Mouse (Mus musculus): Measurements from ENCODE around the gene Nisch.

Gene Nisch

DNA sequence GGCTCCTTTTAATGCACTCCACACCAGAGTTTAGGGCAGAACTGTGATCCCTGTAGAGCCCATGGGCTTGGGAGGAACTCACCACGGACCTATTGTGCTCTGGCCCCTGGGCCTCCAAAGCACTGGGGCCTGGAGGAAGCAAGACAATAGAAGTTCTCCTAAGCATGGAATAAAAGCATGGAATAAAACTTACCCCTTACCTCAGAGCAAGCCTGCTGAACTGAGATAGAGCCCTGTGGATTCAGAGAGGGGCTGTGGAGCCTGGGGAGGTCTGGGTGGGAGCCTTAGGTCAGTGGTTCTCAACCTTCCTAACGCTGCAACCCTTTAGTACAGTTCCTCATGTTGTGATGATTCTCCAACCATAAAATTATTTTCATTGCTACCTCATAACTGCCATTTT, at the start of gene Nisch:
Gene Nisch (minus strand): TSS at position 101 of the 400 bp plus-strand sequence.
- no peak for DNase-seq

GRCm38 (mm10) chr14:31260932-31261331, 44.2 kb upstream of the Nisch start:
- DNase-seq, result no peak

DNA sequence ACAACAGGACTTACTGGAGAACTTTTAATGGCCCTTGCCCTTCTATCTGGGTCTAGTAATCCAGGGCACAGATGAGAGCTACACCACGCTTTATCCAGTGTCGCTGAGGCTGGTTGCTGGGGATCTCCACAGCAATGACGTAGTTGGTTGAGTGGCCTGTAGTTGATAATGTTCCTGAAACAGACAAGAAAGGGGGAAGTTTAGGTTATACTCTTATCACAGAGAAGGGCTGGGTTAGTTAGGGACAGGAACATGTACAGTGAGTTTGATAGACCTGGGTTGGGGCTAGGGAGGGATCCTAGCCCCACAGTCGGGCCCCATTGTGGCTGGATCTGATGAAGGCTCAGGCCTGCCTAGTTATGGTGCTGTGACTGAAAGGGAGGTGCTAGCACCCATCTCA, 43.6 kb upstream of the Nisch start:
- no peak for DNase-seq

GRCm38 (mm10) chr14:31258476-31259050, 41.8 kb upstream of the Nisch start:
- DNase-seq, result no peak

DNA sequence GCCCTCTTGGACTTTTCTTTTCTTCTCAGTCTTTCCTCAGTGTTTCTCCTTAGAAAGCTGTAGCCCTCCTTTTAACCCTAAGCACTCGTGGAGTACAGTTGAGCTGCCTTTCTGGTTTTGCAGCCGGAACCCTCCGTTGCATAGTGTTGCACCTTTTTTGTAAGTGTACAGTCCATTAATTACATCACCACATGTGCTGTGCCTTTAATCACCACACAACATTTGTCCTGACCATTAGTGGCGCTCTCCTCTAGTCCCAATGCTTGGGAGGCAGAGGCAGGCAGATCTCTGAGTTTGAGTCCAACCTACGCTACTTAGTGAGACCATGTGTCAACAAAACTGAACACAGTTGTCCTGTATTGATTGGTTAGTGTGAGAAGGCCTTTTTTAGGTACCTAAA, 35.3 kb upstream of the Nisch start:
- no peak for DNase-seq

DNA sequence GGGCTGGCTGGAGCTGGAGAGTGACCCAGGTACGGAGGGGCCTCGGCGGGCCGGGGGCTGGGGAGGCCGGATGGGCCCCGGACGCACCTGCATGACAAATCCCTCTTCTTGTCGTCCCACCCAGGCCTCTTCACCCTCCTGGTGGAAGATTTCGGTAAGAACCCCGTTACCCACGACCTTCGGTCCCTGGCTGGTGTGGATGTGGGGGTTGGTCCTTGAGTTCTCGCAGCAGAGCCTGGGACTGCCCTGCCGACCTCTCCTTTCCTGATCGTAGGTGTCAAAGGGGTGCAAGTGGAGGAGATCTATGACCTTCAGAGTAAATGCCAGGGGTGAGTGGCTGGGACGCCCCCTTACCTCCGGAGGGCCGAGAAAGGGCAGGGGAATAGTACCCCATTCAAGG, 34.9 kb upstream of the Nisch start:
- DNase-seq, result no peak

- DNase-seq, result peak; percentile 97
Observed at GRCm38 (mm10) chr14:31251084-31251604, 34.4 kb upstream of the Nisch start, which contains the start of the genes Phf7 and Bap1. Gene Phf7, minus strand, starts transcription at chr14:31251317. Gene Bap1, plus strand, starts transcription at chr14:31251450.

GRCm38 (mm10) chr14:31250222-31251083, 33.7 kb upstream of the Nisch start:
- no peak for DNase-seq

- DNase-seq, result no peak
Observed at GRCm38 (mm10) chr14:31248396-31248795, 31.6 kb upstream of the Nisch start.

- no peak for DNase-seq
Observed at GRCm38 (mm10) chr14:31245946-31246345, 29.2 kb upstream of the Nisch start.

- no peak for DNase-seq
Observed at GRCm38 (mm10) chr14:31244777-31245176, 28.0 kb upstream of the Nisch start.

GRCm38 (mm10) chr14:31240528-31240927, 23.8 kb upstream of the Nisch start:
- DNase-seq, result no peak

GRCm38 (mm10) chr14:31237101-31237882, 20.5 kb upstream of the Nisch start:
- no peak for DNase-seq

- DNase-seq, result peak; percentile 91
Observed at GRCm38 (mm10) chr14:31233996-31234591, 17.3 kb upstream of the Nisch start.

DNA sequence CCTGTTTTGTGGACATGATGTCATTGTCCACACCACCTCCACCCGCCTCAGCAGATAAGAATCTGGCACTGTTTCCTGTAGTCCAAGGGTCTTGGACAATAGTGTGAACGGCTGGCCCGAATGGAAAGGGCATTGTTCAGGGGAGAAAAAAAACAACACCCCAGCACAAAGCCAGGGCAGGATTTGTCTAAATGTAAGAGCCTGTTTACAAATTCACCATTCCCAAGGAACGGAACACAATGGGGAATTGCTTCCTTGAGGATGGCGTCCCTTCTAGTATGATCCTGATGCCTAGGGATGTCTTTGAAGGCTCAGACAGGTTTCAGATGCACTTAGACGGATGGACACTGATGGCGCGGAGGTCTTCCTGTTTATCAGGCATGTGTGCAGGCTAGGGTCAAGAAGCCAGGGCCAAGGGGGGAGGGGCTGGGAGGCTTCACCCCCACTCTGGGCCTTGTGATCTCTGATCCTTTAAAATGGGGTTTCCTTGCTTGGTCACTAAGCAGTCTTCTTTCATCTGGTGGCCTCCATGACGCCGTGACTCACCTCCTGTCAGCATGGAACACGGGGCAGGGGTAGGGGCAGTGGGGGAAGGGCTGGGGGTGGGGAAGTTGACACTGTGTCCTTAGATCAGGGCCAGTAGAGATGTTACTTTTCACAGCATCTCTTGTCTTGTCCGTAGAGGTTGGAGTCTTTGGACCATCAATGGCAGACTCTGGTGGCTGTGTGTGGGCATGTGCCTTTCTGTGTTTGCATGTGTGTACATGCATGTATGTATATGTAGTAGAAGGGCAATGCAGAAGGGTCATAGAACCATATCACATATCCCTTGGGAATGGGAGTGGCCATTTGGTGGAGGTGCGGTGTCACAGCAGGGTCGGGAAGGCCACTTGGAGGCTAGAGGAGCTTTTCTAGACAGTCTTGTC, 16.6 kb upstream of the Nisch start:
- no peak for DNase-seq

GRCm38 (mm10) chr14:31232404-31233069, 15.8 kb upstream of the Nisch start:
- no peak for DNase-seq

DNA sequence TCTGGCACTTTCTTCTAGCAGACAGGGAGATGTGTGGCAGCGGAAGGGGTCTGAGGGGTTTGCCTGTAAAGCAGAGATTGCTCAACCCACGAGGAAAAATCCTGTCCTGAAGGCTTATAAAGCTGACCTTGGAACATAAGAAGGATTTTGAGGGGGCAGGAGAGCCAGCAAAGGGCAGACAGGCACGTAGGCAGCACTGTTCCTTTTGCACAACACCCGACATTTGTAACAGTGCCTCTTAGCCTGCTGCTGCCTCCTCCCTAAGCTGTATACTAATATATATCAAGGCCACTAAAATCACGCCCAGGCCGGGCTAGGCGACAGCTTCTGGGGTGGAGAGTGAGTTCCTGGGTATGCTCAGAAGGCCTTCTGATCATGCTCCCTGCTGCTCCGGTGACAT, 13.7 kb upstream of the Nisch start:
- no peak for DNase-seq

DNA sequence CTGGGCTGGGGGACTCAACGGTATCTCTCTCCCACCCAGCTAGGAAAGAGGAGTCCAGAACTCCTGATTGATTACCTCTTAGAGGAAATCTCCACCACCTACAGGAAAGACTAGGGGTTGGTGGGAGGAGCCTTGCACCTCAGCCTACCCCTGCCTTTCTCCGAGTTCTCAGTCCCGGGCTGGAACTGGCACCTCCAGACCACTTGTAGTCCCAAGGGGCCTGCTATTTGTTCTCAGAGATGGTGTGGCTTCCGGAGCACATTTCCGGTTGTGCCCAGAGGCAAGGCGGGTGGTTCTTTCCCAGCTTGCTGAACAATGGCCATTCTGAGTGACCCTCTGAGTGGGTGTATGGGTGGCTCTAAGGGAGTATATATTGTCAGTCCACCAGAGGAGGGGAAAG, 11.5 kb upstream of the Nisch start:
- DNase-seq, result no peak

DNA sequence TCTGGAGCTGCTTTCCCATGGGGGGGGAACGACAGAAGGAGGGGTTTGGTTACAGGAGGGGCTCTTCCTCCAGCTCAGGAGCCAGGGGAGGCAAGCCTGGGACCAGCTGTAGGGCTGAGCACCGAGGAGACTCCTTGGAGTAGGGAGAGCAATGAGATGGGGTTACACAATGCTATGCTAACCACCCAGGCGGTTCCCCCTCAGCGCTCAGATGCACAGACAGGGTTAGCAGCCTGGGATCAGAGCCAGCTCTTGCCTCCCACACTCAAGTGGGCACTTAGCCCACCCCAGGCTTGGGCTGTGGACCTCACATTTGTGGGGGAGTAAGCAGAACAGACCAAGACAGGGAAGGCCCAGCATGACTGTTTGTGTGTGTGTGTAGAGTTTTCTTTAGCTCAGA, 10.2 kb upstream of the Nisch start:
- DNase-seq, result no peak

- DNase-seq, result peak; percentile 87
Observed at GRCm38 (mm10) chr14:31217666-31218065, 920 bp upstream of the Nisch start, which contains the start of gene Sema3g. Gene Sema3g, plus strand, starts transcription at chr14:31217860.

Measured in retina, postnatal 1 day (tissue).